Mouse (Mus musculus) ES-Bruce4 (cell line): ENCODE data around the gene Atg14.

Experiments used
- EP300 ChIP-seq: IDR thresholded peaks from 2 replicates; pipeline ENCODE4 v1.6.1; 2011; ENCODE audit warnings: low read depth, low read length; ENCODE audit not compliant: insufficient read depth
- POLR2A ChIP-seq: IDR thresholded peaks from one replicate; pipeline ENCODE4 v1.8.1; 2011; ENCODE audit warnings: low read length; ENCODE audit not compliant: insufficient read depth

DNA sequence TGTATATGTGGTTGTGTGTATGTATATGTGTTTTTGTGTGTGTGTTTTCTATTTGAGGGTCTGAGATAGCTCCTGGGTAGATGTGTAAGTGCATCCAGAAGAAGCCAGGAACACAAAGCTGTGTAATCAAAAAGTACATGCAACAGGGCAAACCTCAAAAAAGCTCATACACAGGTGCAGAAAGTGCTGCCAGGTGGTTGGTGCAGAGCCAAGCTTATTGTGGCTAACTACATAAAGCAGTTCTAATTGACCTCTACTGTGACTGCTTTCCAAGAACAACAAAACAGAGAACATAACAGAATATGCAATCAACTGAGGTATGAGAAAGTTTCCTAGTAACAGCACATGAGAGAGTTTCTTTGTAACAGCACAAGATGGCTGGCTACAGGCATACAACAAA is 13.9 kb upstream of the Atg14 start:
- no peak for TF ChIP-seq EP300
- no peak for TF ChIP-seq POLR2A
